Mouse (Mus musculus): ENCODE measurements around the gene Olfr155. TPM values are rescaled to one million over a fixed set of nuclear protein-coding genes. Genes with fewer than 3 reads are reported as not detected.

Olfr155 gene
- polyA plus RNA-seq, 1 experiment = not detected

- Histone ChIP-seq H3K36me3 (ENCODE audit: control insufficient read depth, insufficient read depth) (no peaks in the 10 kb centered on the region), H3K4me2 (ENCODE audit: low read depth) (no peak overlapping the region), H3ac (ENCODE audit: control insufficient read depth, insufficient read length) (no peak overlapping the region), H3K27me3 (ENCODE audit: control insufficient read depth, insufficient read depth, insufficient read length) (peaks cover 50% of the 10 kb centered on the region), H3K79me2 (ENCODE audit: control insufficient read depth, insufficient read depth) (no peaks in the 10 kb centered on the region), H3K4me3 (no peak overlapping the region)
- TF ChIP-seq MYOD1 (IDR thresholded peaks at IDR 0.05; ENCODE audit: control insufficient read depth in 1 of 3, insufficient read length in 2 of 3, low read depth in 2 of 3) (no peak), TCF3 (IDR thresholded peaks at IDR 0.05; ENCODE audit: insufficient read length, low read depth) (no peak), REST (IDR thresholded peaks at IDR 0.05; ENCODE audit: insufficient read depth, insufficient read length) (no peak), TCF12 (IDR thresholded peaks at IDR 0.05; ENCODE audit: insufficient read depth, poor library complexity, severe bottlenecking) (no peak), POLR2AphosphoS2 (IDR thresholded peaks at IDR 0.05; ENCODE audit: insufficient read length, low read depth) (no peak), CEBPB (IDR thresholded peaks at IDR 0.05; ENCODE audit: insufficient read depth, poor library complexity, severe bottlenecking) (no peak), POLR2A (IDR thresholded peaks at IDR 0.05; ENCODE audit: insufficient read length, low read depth) (no peak), USF1 (IDR thresholded peaks at IDR 0.05; ENCODE audit: low read depth) (no peak), SRF (IDR thresholded peaks at IDR 0.05; ENCODE audit: control insufficient read depth, insufficient read length, low read depth) (no peak), E2F4 (IDR thresholded peaks at IDR 0.05; ENCODE audit: insufficient read depth) (no peak), MYOG (IDR thresholded peaks at IDR 0.05; ENCODE audit: control insufficient read depth in 1 of 3, insufficient read depth in 1 of 3, insufficient read length in 2 of 3, low read depth in 2 of 3) (no peak), MAX (IDR thresholded peaks at IDR 0.05; ENCODE audit: low read depth) (no peak)
Observed at GRCm38 (mm10) chr4:43833752-43834151, 17.6 kb upstream of the Olfr155 start.

DNA sequence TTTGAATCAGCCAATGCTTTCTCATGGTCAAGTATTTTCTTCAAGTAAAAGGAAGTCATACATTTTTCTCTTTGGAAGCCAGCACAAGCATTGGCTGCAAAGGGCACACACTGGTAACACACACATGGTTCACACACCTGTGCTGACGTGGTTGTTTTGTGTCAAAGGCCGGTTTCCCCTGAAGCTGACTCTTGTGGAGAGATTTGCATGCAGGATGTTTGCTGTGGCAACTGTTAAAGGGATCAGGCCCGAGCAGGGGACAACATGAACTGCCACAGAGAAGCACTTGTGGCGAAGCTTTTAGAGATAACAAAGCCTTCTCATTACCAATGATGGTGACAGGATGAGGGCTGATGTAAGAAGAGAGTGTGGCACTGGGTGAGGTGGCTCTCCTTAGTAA, 16.6 kb upstream of the Olfr155 start:
- Histone ChIP-seq H3ac (ENCODE audit: control insufficient read depth, insufficient read length) (no peak overlapping the region), H3K27me3 (ENCODE audit: control insufficient read depth, insufficient read depth, insufficient read length) (peaks cover 50% of the 10 kb centered on the region), H3K79me2 (ENCODE audit: control insufficient read depth, insufficient read depth) (no peaks in the 10 kb centered on the region), H3K4me2 (ENCODE audit: low read depth) (no peak overlapping the region), H3K4me3 (no peak overlapping the region), H3K36me3 (ENCODE audit: control insufficient read depth, insufficient read depth) (no peaks in the 10 kb centered on the region)
- TF ChIP-seq MAX (IDR thresholded peaks at IDR 0.05; ENCODE audit: low read depth) (no peak), E2F4 (IDR thresholded peaks at IDR 0.05; ENCODE audit: insufficient read depth) (no peak), SRF (IDR thresholded peaks at IDR 0.05; ENCODE audit: control insufficient read depth, insufficient read length, low read depth) (no peak)

DNA sequence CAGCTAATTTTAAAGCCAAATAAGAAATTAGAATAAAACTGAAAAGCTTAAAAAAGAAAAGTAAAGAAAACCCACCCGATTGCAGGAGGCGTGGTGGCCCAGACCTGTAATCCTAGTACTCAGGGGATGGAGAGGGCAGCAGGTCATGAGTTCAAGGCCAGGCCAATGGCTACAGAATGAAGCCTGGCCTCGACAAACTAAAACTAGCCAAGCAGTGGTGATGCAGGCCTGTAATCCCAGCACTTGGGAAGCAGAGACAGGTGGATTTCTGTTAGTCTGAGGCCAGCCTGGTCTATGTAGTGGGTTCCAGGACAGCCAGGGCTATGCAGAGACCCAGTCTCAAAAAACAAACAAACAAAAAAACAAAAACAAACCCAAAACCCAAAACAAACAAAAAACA, 13.0 kb upstream of the Olfr155 start:
- Histone ChIP-seq H3K4me2 (ENCODE audit: low read depth) (no peak overlapping the region), H3K36me3 (ENCODE audit: control insufficient read depth, insufficient read depth) (no peaks in the 10 kb centered on the region), H3K79me2 (ENCODE audit: control insufficient read depth, insufficient read depth) (no peaks in the 10 kb centered on the region), H3K27me3 (ENCODE audit: control insufficient read depth, insufficient read depth, insufficient read length) (peaks cover 38% of the 10 kb centered on the region), H3ac (ENCODE audit: control insufficient read depth, insufficient read length) (no peak overlapping the region), H3K4me3 (no peak overlapping the region)
- TF ChIP-seq MYOG (IDR thresholded peaks at IDR 0.05; ENCODE audit: control insufficient read depth in 1 of 3, insufficient read depth in 1 of 3, insufficient read length in 2 of 3, low read depth in 2 of 3) = no peak
- no peak for TF ChIP-seq MYOD1 (IDR thresholded peaks at IDR 0.05; ENCODE audit: control insufficient read depth in 1 of 3, insufficient read length in 2 of 3, low read depth in 2 of 3)
- no peak for TF ChIP-seq USF1 (IDR thresholded peaks at IDR 0.05; ENCODE audit: low read depth)
- no peak for TF ChIP-seq POLR2A (IDR thresholded peaks at IDR 0.05; ENCODE audit: insufficient read length, low read depth)
- TF ChIP-seq TCF12 (IDR thresholded peaks at IDR 0.05; ENCODE audit: insufficient read depth, poor library complexity, severe bottlenecking) = no peak
- no peak for TF ChIP-seq TCF3 (IDR thresholded peaks at IDR 0.05; ENCODE audit: insufficient read length, low read depth)
- no peak for TF ChIP-seq E2F4 (IDR thresholded peaks at IDR 0.05; ENCODE audit: insufficient read depth)
- TF ChIP-seq CEBPB (IDR thresholded peaks at IDR 0.05; ENCODE audit: insufficient read depth, poor library complexity, severe bottlenecking) = no peak
- no peak for TF ChIP-seq REST (IDR thresholded peaks at IDR 0.05; ENCODE audit: insufficient read depth, insufficient read length)
- no peak for TF ChIP-seq POLR2AphosphoS2 (IDR thresholded peaks at IDR 0.05; ENCODE audit: insufficient read length, low read depth)
- no peak for TF ChIP-seq MAX (IDR thresholded peaks at IDR 0.05; ENCODE audit: low read depth)
- TF ChIP-seq SRF (IDR thresholded peaks at IDR 0.05; ENCODE audit: control insufficient read depth, insufficient read length, low read depth) = no peak

DNA sequence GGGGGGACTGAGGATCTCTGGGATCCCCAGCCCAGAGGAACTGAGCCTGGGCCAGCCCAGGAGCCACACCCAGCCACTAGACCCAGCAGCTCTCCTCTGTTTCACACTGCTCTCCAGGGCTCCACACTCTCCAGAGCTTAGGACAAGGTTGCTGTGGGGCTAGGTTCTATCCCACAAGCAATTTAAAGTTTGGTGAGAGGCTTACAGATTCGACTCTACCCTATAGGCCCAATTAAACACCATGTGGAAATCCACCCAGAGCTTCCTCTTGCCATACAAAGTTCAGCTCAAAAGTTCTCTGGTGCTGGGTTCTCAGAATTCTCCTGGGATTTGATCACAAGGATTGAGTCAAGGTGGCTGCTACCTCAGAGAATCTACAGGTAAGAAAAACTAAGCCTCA, 11.3 kb upstream of the Olfr155 start, which contains the start of gene Olfr157:
TSS of gene Olfr157 (minus strand) at position 101 of the 400 bp plus-strand sequence.
- Histone ChIP-seq H3K36me3 (ENCODE audit: control insufficient read depth, insufficient read depth) (no peaks in the 10 kb centered on the region), H3K27me3 (ENCODE audit: control insufficient read depth, insufficient read depth, insufficient read length) (peaks cover 22% of the 10 kb centered on the region), H3K4me3 (no peak within 1 kb of the TSS), H3ac (ENCODE audit: control insufficient read depth, insufficient read length) (no peak within 1 kb of the TSS), H3K79me2 (ENCODE audit: control insufficient read depth, insufficient read depth) (no peaks in the 10 kb centered on the region), H3K4me2 (ENCODE audit: low read depth) (no peak within 1 kb of the TSS)
- no peak for TF ChIP-seq SRF (IDR thresholded peaks at IDR 0.05; ENCODE audit: control insufficient read depth, insufficient read length, low read depth)
- no peak for TF ChIP-seq MAX (IDR thresholded peaks at IDR 0.05; ENCODE audit: low read depth)
- no peak for TF ChIP-seq MYOG (IDR thresholded peaks at IDR 0.05; ENCODE audit: control insufficient read depth in 1 of 3, insufficient read depth in 1 of 3, insufficient read length in 2 of 3, low read depth in 2 of 3)
- TF ChIP-seq POLR2A (IDR thresholded peaks at IDR 0.05; ENCODE audit: insufficient read length, low read depth) = no peak
- TF ChIP-seq MYOD1 (IDR thresholded peaks at IDR 0.05; ENCODE audit: control insufficient read depth in 1 of 3, insufficient read length in 2 of 3, low read depth in 2 of 3) = no peak
- no peak for TF ChIP-seq E2F4 (IDR thresholded peaks at IDR 0.05; ENCODE audit: insufficient read depth)
- no peak for TF ChIP-seq CEBPB (IDR thresholded peaks at IDR 0.05; ENCODE audit: insufficient read depth, poor library complexity, severe bottlenecking)
- TF ChIP-seq REST (IDR thresholded peaks at IDR 0.05; ENCODE audit: insufficient read depth, insufficient read length) = no peak
- no peak for TF ChIP-seq TCF3 (IDR thresholded peaks at IDR 0.05; ENCODE audit: insufficient read length, low read depth)

- peaks cover 22% of the 10 kb centered on the region for H3K27me3 ChIP-seq (ENCODE audit: control insufficient read depth, insufficient read depth, insufficient read length)
- TF ChIP-seq TCF3 (IDR thresholded peaks at IDR 0.05; ENCODE audit: insufficient read length, low read depth) (no peak), POLR2A (IDR thresholded peaks at IDR 0.05; ENCODE audit: insufficient read length, low read depth) (no peak), POLR2AphosphoS2 (IDR thresholded peaks at IDR 0.05; ENCODE audit: insufficient read length, low read depth) (no peak), USF1 (IDR thresholded peaks at IDR 0.05; ENCODE audit: low read depth) (no peak), MYOD1 (IDR thresholded peaks at IDR 0.05; ENCODE audit: control insufficient read depth in 1 of 3, insufficient read length in 2 of 3, low read depth in 2 of 3) (no peak), MAX (IDR thresholded peaks at IDR 0.05; ENCODE audit: low read depth) (no peak), REST (IDR thresholded peaks at IDR 0.05; ENCODE audit: insufficient read depth, insufficient read length) (no peak), SRF (IDR thresholded peaks at IDR 0.05; ENCODE audit: control insufficient read depth, insufficient read length, low read depth) (no peak), TCF12 (IDR thresholded peaks at IDR 0.05; ENCODE audit: insufficient read depth, poor library complexity, severe bottlenecking) (no peak), E2F4 (IDR thresholded peaks at IDR 0.05; ENCODE audit: insufficient read depth) (no peak), CEBPB (IDR thresholded peaks at IDR 0.05; ENCODE audit: insufficient read depth, poor library complexity, severe bottlenecking) (no peak), MYOG (IDR thresholded peaks at IDR 0.05; ENCODE audit: control insufficient read depth in 1 of 3, insufficient read depth in 1 of 3, insufficient read length in 2 of 3, low read depth in 2 of 3) (no peak)
- H3K36me3 ChIP-seq (ENCODE audit: control insufficient read depth, insufficient read depth) = no peaks in the 10 kb centered on the region
- no peak overlapping the region for H3K4me2 ChIP-seq (ENCODE audit: low read depth)
- H3ac ChIP-seq (ENCODE audit: control insufficient read depth, insufficient read length) = no peak overlapping the region
- no peak overlapping the region for H3K4me3 ChIP-seq
- no peaks in the 10 kb centered on the region for H3K79me2 ChIP-seq (ENCODE audit: control insufficient read depth, insufficient read depth)
Observed at GRCm38 (mm10) chr4:43854101-43854500, 2.7 kb downstream of the Olfr155 start.
